Mouse (Mus musculus): ENCODE measurements around the gene Ifih1. TPM values are rescaled to one million over a fixed set of nuclear protein-coding genes. Genes with fewer than 3 reads are reported as not detected.
A peak's percentile ranks its signal among the peaks of the same experiment; 100 is the strongest.

The Ifih1 gene
- total and polyA plus RNA-seq, 2 experiments from 2014 or later = 2.0 to 3.5 TPM

- Histone ChIP-seq H3K4me2 (ENCODE audit: low read depth, low read length) (peak overlapping the region; percentile 51), H3K4me1 (ENCODE audit: insufficient read depth, low read length) (peaks cover 7% of the 10 kb centered on the region; the same call in 1 of the 2 replicates), H3K27ac (no peak overlapping the region), H3K9ac (replicated peaks; ENCODE audit: low read length) (no peak overlapping the region), H3K9me3 (ENCODE audit: low read length) (no peaks in the 10 kb centered on the region), H3K4me3 (ENCODE audit: low read length) (peak overlapping the region; percentile 11), H3K27me3 (ENCODE audit: insufficient read depth, low read length) (no peaks in the 10 kb centered on the region), H3K36me3 (ENCODE audit: insufficient read depth, low read length) (no peaks in the 10 kb centered on the region)
- peak; percentile 70 for DNase-seq (ENCODE audit: low spot score)
- 34% methylated on average over 21 of the region's 21 CpGs for WGBS
- TF ChIP-seq CTCF (IDR thresholded peaks at IDR 0.05; ENCODE audit: low read depth) = peak; percentile 85
- 0 out of 2 replicates have a peak, but pooled peaks have one; percentile 13 for ATAC-seq
Measured at GRCm38 (mm10) chr2:62643405-62644305, 2.4 kb downstream of the Ifih1 start.

GRCm38 (mm10) chr2:62639869-62640268 lies 6.2 kb downstream of the Ifih1 start:
- WGBS = 90% methylated on average over 2 of the region's 2 CpGs
- Histone ChIP-seq H3K4me3 (ENCODE audit: low read length) (no peak overlapping the region), H3K27me3 (ENCODE audit: insufficient read depth, low read length) (no peaks in the 10 kb centered on the region), H3K27ac (no peak overlapping the region), H3K4me1 (ENCODE audit: insufficient read depth, low read length) (no peaks in the 10 kb centered on the region; the same call in 1 of the 2 replicates), H3K9ac (replicated peaks; ENCODE audit: low read length) (no peak overlapping the region), H3K36me3 (ENCODE audit: insufficient read depth, low read length) (no peaks in the 10 kb centered on the region), H3K4me2 (ENCODE audit: low read depth, low read length) (no peak overlapping the region), H3K9me3 (ENCODE audit: low read length) (no peaks in the 10 kb centered on the region)
- DNase-seq (ENCODE audit: low spot score) (no peak), ATAC-seq (no peak)
- TF ChIP-seq CTCF (IDR thresholded peaks at IDR 0.05; ENCODE audit: low read depth) = no peak

DNA sequence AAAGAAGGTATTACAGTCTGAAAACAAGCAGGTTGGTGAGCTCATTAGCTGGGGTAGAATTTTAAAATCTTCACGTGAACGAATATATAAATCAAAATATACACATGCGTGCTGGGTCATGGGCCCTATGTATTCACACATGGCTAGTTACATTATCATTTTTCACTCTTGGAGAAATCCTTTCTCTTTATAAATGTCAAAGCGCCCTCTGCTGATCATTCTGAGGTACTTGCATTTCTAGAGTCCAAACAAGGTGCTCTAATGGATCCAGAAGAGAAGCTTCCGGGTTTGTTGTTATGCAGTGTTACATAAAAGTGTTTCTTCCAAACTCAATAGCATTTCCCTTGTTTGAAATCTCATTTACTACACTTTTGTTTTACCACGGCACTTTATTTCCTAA lies 15.6 kb downstream of the Ifih1 start:
- WGBS = 23% methylated on average over 6 of the region's 6 CpGs
- no peaks in the 10 kb centered on the region for H3K27me3 ChIP-seq (ENCODE audit: insufficient read depth, low read length)
- no peaks in the 10 kb centered on the region for H3K9me3 ChIP-seq (ENCODE audit: low read length)
- no peaks in the 10 kb centered on the region for H3K36me3 ChIP-seq (ENCODE audit: insufficient read depth, low read length)
- no peak overlapping the region for H3K27ac ChIP-seq
- H3K9ac ChIP-seq (replicated peaks; ENCODE audit: low read length) = no peak overlapping the region
- no peak overlapping the region for H3K4me3 ChIP-seq (ENCODE audit: low read length)
- peak; percentile 69 for TF ChIP-seq CTCF (IDR thresholded peaks at IDR 0.05; ENCODE audit: low read depth)
- ATAC-seq (peak; percentile 55; the same call in 1 of the 2 replicates), DNase-seq (ENCODE audit: low spot score) (peak; percentile 81)
- no peak overlapping the region for H3K4me2 ChIP-seq (ENCODE audit: low read depth, low read length)
- no peaks in the 10 kb centered on the region for H3K4me1 ChIP-seq (ENCODE audit: insufficient read depth, low read length)

GRCm38 (mm10) chr2:62628356-62628755 lies 17.7 kb downstream of the Ifih1 start:
- Histone ChIP-seq H3K36me3 (ENCODE audit: insufficient read depth, low read length) (no peaks in the 10 kb centered on the region), H3K4me2 (ENCODE audit: low read depth, low read length) (no peak overlapping the region), H3K27ac (no peak overlapping the region), H3K27me3 (ENCODE audit: insufficient read depth, low read length) (no peaks in the 10 kb centered on the region), H3K9me3 (ENCODE audit: low read length) (no peaks in the 10 kb centered on the region), H3K9ac (replicated peaks; ENCODE audit: low read length) (no peak overlapping the region), H3K4me3 (ENCODE audit: low read length) (no peak overlapping the region), H3K4me1 (ENCODE audit: insufficient read depth, low read length) (no peaks in the 10 kb centered on the region)
- no peak for TF ChIP-seq CTCF (IDR thresholded peaks at IDR 0.05; ENCODE audit: low read depth)
- DNase-seq (ENCODE audit: low spot score) (no peak), ATAC-seq (no peak)
- 88% methylated on average over 5 of the region's 5 CpGs for WGBS

- H3K27ac ChIP-seq = no peak overlapping the region
- no peak overlapping the region for H3K4me3 ChIP-seq (ENCODE audit: low read length)
- no peak overlapping the region for H3K4me2 ChIP-seq (ENCODE audit: low read depth, low read length)
- no peaks in the 10 kb centered on the region for H3K36me3 ChIP-seq (ENCODE audit: insufficient read depth, low read length)
- WGBS = 8% methylated on average over 5 of the region's 5 CpGs
- no peaks in the 10 kb centered on the region for H3K4me1 ChIP-seq (ENCODE audit: insufficient read depth, low read length)
- H3K27me3 ChIP-seq (ENCODE audit: insufficient read depth, low read length) = no peaks in the 10 kb centered on the region
- no peak overlapping the region for H3K9ac ChIP-seq (replicated peaks; ENCODE audit: low read length)
- TF ChIP-seq CTCF (IDR thresholded peaks at IDR 0.05; ENCODE audit: low read depth) = peak; percentile 69
- peak; percentile 73 for DNase-seq (ENCODE audit: low spot score)
- no peaks in the 10 kb centered on the region for H3K9me3 ChIP-seq (ENCODE audit: low read length)
- no peak for ATAC-seq
Measured at GRCm38 (mm10) chr2:62627728-62628127, 18.3 kb downstream of the Ifih1 start.

DNA sequence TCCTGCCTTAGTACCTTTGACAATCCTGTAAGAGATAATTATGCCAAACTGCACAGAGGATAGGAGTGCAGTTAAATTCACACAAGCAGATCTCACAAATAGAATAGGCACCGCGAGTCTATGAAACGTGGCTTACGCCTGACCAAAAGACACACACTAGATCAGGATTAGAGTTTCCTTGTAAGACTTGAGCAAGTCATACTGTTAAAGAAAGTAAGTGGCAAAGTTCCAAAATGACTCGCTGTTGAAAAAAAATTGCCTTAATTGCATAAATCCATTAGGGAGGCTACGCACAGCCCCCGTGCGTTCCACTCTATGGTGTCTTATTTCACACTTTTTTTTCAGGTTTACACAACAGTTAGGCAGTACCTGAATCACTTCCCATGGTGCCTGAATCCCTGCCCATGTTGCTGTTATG lies 23.0 kb downstream of the Ifih1 start:
- H3K27me3 ChIP-seq (ENCODE audit: insufficient read depth, low read length) = no peaks in the 10 kb centered on the region
- H3K36me3 ChIP-seq (ENCODE audit: insufficient read depth, low read length) = no peaks in the 10 kb centered on the region
- H3K4me1 ChIP-seq (ENCODE audit: insufficient read depth, low read length) = no peaks in the 10 kb centered on the region
- TF ChIP-seq CTCF (IDR thresholded peaks at IDR 0.05; ENCODE audit: low read depth) = no peak
- no peak overlapping the region for H3K4me2 ChIP-seq (ENCODE audit: low read depth, low read length)
- H3K4me3 ChIP-seq (ENCODE audit: low read length) = no peak overlapping the region
- H3K9ac ChIP-seq (replicated peaks; ENCODE audit: low read length) = no peak overlapping the region
- WGBS = 75% methylated on average over 8 of the region's 8 CpGs
- DNase-seq (ENCODE audit: low spot score) (no peak), ATAC-seq (no peak)
- no peak overlapping the region for H3K27ac ChIP-seq
- no peaks in the 10 kb centered on the region for H3K9me3 ChIP-seq (ENCODE audit: low read length)

DNA sequence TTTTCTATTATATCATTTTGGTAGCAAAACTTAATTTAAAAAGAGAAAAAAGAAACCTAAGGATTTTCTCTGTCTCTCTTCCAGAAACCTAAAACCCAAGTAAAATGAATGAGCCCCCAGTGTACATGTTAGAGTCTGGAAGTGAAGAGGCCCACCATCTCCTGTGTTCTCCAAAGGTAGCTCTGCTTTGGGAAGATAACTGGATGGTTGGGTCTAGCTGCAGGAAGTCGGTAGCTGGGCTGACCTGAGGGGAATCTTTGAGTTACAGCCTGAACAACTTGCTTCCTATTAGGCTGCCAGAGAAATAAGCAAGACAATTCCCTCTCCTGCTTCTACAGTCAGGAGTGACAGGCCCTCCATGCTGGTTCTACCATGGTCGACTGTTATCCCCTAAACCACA lies 26.4 kb downstream of the Ifih1 start:
- no peak for ATAC-seq
- no peak overlapping the region for H3K9ac ChIP-seq (replicated peaks; ENCODE audit: low read length)
- H3K9me3 ChIP-seq (ENCODE audit: low read length) = no peaks in the 10 kb centered on the region
- no peak for TF ChIP-seq CTCF (IDR thresholded peaks at IDR 0.05; ENCODE audit: low read depth)
- no peaks in the 10 kb centered on the region for H3K4me1 ChIP-seq (ENCODE audit: insufficient read depth, low read length)
- H3K4me3 ChIP-seq (ENCODE audit: low read length) = no peak overlapping the region
- DNase-seq (ENCODE audit: low spot score) = no peak
- H3K36me3 ChIP-seq (ENCODE audit: insufficient read depth, low read length) = no peaks in the 10 kb centered on the region
- no peak overlapping the region for H3K27ac ChIP-seq
- H3K4me2 ChIP-seq (ENCODE audit: low read depth, low read length) = no peak overlapping the region
- no peaks in the 10 kb centered on the region for H3K27me3 ChIP-seq (ENCODE audit: insufficient read depth, low read length)
- WGBS = 65% methylated on average over 2 of the region's 2 CpGs
